10 mouse cellular contexts compared by ENCODE assay signal in the genomic region with DNA sequence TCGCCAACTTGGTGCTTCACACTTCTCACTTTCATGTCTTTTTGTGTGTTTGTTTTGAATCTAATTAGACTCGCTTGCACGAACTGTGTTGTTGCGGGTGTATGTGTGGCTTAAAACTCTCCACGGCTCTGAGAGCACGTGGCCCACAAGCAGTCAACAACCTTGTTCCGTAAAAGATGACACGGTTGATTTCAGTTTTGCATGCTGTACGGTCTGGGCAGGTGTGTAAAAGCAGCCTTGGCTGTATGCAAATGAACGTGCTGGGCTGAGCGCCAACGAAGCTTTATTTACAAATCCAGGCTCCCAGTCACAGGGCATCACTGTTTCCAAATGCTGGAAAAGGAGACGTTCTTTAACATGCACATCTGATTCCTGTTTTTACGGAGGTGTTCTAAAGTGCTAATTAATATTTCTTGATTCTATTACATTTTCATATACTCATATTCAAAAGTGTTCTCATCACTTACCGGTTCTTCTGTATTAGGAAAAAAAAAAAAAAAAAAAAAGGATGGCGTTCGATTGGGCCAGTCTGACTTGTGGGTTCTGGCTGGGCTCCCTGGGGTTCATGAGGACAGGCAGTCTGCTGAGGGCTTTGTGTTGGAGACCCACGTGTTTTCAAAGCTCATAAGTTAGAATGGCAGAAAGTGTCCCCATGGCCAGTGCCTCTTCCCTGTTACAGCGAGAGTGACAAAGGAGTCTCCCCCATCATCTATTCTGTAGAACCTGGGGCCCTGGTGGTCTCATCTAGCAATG. TPM values are rescaled to one million over a fixed set of nuclear protein-coding genes. Genes with fewer than 3 reads are reported as not detected.
DNase-seq lines count a peak whose midpoint lies in the region; ATAC-seq and TF ChIP-seq lines count a peak whose summit lies in the region.
"Had no signal": no experiment of that assay in that cellular context is flagged by ENCODE, and none has a peak within 500 bp of the region (broad histone marks: within the 10 kb centered on the region; RNA-seq: fewer than 3 reads in every experiment).

No protein-coding gene starts in this region.

- no peaks in the 10 kb centered on the region; the same call in 1 of the 2 replicates for H3K27me3 ChIP-seq in heart, embryonic 10.5 days (ENCODE audit: insufficient read depth, poor library complexity, severe bottlenecking)
- H3K27me3 ChIP-seq in CH12.LX (replicated peaks): no peaks in the 10 kb centered on the region
- H3K27me3 ChIP-seq in heart, embryonic 13.5 days (replicated peaks): 0 out of 2 replicates have a peak, but pooled peaks cover 3% of the 10 kb centered on the region
- H3K27me3 ChIP-seq in limb, embryonic 10.5 days (ENCODE audit: low read depth, poor library complexity, severe bottlenecking): no peaks in the 10 kb centered on the region
- H3K27me3 ChIP-seq: limb, embryonic 15.5 days had no signal

- peak overlapping the region; percentile 88 for H3K27ac ChIP-seq in heart, embryonic 10.5 days
- no peak overlapping the region for H3K27ac ChIP-seq in CH12.LX (ENCODE audit: insufficient read depth, low read depth)
- H3K27ac ChIP-seq in heart, embryonic 13.5 days (replicated peaks): peak overlapping the region; percentile 97
- peak overlapping the region; percentile 72; the same call in 1 of the 2 replicates for H3K27ac ChIP-seq in limb, embryonic 10.5 days
- H3K27ac ChIP-seq: limb, embryonic 15.5 days had no signal

- 0 out of 2 replicates have a peak overlapping the region, but pooled peaks have one; percentile 54 for H3K9ac ChIP-seq in CH12.LX (ENCODE audit: insufficient read depth, low read depth)
- H3K9ac ChIP-seq in heart, embryonic 13.5 days: peak overlapping the region; percentile 88
- H3K9ac ChIP-seq: limb, embryonic 15.5 days had no signal

- DNase-seq in heart, embryonic 10.5 days (ENCODE audit: low spot score): no peak
- DNase-seq in heart, adult 8-10 months (ENCODE audit: low spot score): no peak
- DNase-seq in CH12.LX (ENCODE audit: extremely low read depth) (peak; percentile 89), adipocyte (ENCODE audit: low spot score) (no peak)
- no peak for DNase-seq in limb, embryonic 10.5 days (ENCODE audit: low spot score)
- no peak for DNase-seq in ovary, adult 18-20 months (ENCODE audit: low spot score)
- DNase-seq in embryo, embryonic 11 days: no peak

- no peak for TF ChIP-seq CTCF in CH12.LX (conservative IDR thresholded peaks at IDR 0.05 in 1 of 2, IDR thresholded peaks at IDR 0.05 in 1 of 2; ENCODE audit: low read depth in 2 of 2, low read length in 2 of 2)

- 56% methylated on average over 19 of the region's 19 CpGs for whole genome bisulfite sequencing in heart, embryonic 10.5 days
- 42% methylated on average over 19 of the region's 19 CpGs for WGBS in heart, embryonic 13.5 days
- WGBS in limb, embryonic 10.5 days: 82% methylated on average over 19 of the region's 19 CpGs

- no peaks in the 10 kb centered on the region for H3K9me3 ChIP-seq in heart, embryonic 10.5 days
- no peaks in the 10 kb centered on the region for H3K9me3 ChIP-seq in CH12.LX (replicated peaks; ENCODE audit: low read length)
- no peaks in the 10 kb centered on the region for H3K9me3 ChIP-seq in heart, embryonic 13.5 days
- no peaks in the 10 kb centered on the region for H3K9me3 ChIP-seq in limb, embryonic 10.5 days (replicated peaks)
- H3K9me3 ChIP-seq: limb, embryonic 15.5 days had no signal

- peak overlapping the region; percentile 58 for H3K4me3 ChIP-seq in heart, embryonic 10.5 days
- H3K4me3 ChIP-seq in CH12.LX (replicated peaks in 1 of 3; ENCODE audit: low read depth in 2 of 3, low read length in 2 of 3, poor library complexity in 1 of 3): peak overlapping the region in 1 of 3 experiments; percentile 55
- H3K4me3 ChIP-seq in heart, embryonic 13.5 days: peak overlapping the region; percentile 62
- no peak overlapping the region for H3K4me3 ChIP-seq in limb, embryonic 10.5 days
- H3K4me3 ChIP-seq: limb, embryonic 15.5 days had no signal

- H3K4me1 ChIP-seq in heart, embryonic 10.5 days: peaks cover 57% of the 10 kb centered on the region
- H3K4me1 ChIP-seq in CH12.LX (ENCODE audit: control insufficient read depth in 1 of 2, insufficient read depth in 2 of 2): peaks cover 21 to 66% of the 10 kb centered on the region in 2 experiments
- H3K4me1 ChIP-seq in heart, embryonic 13.5 days: peaks cover 60% of the 10 kb centered on the region
- H3K4me1 ChIP-seq in limb, embryonic 10.5 days: peaks cover 15% of the 10 kb centered on the region

- no peak; the same call in 1 of the 2 replicates for TF ChIP-seq POLR2A in CH12.LX (IDR thresholded peaks at IDR 0.05; ENCODE audit: low read depth, low read length)

- H3K4me2 ChIP-seq in CH12.LX (ENCODE audit: insufficient read depth, low read depth, poor library complexity, severe bottlenecking): peak overlapping the region; percentile 90
- peak overlapping the region; percentile 70 for H3K4me2 ChIP-seq in heart, embryonic 13.5 days
- H3K4me2 ChIP-seq: limb, embryonic 15.5 days had no signal

- ATAC-seq in heart, embryonic 13.5 days (ENCODE audit: extremely low read depth, insufficient number of reproducible peaks, low FRiP score, low TSS enrichment): no peak

- H3K79me2 ChIP-seq in CH12.LX (replicated peaks; ENCODE audit: control insufficient read depth, extremely low read depth, insufficient read depth, poor library complexity, severe bottlenecking): no peaks in the 10 kb centered on the region

- no peaks in the 10 kb centered on the region for H3K36me3 ChIP-seq in heart, embryonic 10.5 days
- no peaks in the 10 kb centered on the region for H3K36me3 ChIP-seq in CH12.LX (replicated peaks in 1 of 2; ENCODE audit: control insufficient read depth in 1 of 2, insufficient read depth in 1 of 2, low read length in 1 of 2)
- H3K36me3 ChIP-seq in heart, embryonic 13.5 days: no peaks in the 10 kb centered on the region
- H3K36me3 ChIP-seq in limb, embryonic 10.5 days: no peaks in the 10 kb centered on the region
- H3K36me3 ChIP-seq: limb, embryonic 15.5 days had no signal

- in situ Hi-C loops in CH12.LX (cut with MboI; ENCODE audit: low pct_ligation_motif_present, low pct_unique_long_range_greater_than_20kb, low sequenced_read_pairs): no loop called here

- dilution Hi-C loops in CH12.LX (cut with MboI; ENCODE audit: extremely low pct_ligation_motif_present, extremely low pct_unique_long_range_greater_than_20kb, low sequenced_read_pairs): no loop called here

- TF ChIP-seq RAD21 in CH12.LX (IDR thresholded peaks at IDR 0.05; ENCODE audit: low read depth, low read length): no peak

- peak; percentile 80 for TF ChIP-seq EP300 in CH12.LX (IDR thresholded peaks at IDR 0.05; ENCODE audit: low read length)

TF ChIP-seq in CH12.LX, 34 proteins besides CTCF, POLR2A, EP300 and RAD21 (continues in another document):
- TF ChIP-seq BHLHE40 (IDR thresholded peaks at IDR 0.05; ENCODE audit: low read depth, low read length) (peak; percentile 98), TBP (conservative IDR thresholded peaks at IDR 0.05; ENCODE audit: low read depth, low read length) (no peak), UBTF (IDR thresholded peaks at IDR 0.05; ENCODE audit: low read depth, low read length) (no peak), NRF1 (IDR thresholded peaks at IDR 0.05; ENCODE audit: low read depth, low read length) (no peak), MYC (IDR thresholded peaks at IDR 0.05; ENCODE audit: low read depth, low read length) (peak; percentile 98), CHD1 (IDR thresholded peaks at IDR 0.05; ENCODE audit: low read depth, low read length) (no peak), SMC3 (IDR thresholded peaks at IDR 0.05; ENCODE audit: low read depth, low read length) (no peak), MEF2A (IDR thresholded peaks at IDR 0.05; ENCODE audit: borderline replicate concordance, low read depth, low read length) (peak; percentile 72; the same call in 1 of the 2 replicates), JUND (conservative IDR thresholded peaks at IDR 0.05; ENCODE audit: low read depth, low read length) (no peak), MXI1 (IDR thresholded peaks at IDR 0.05; ENCODE audit: low read depth, low read length) (peak; percentile 96), RCOR1 (conservative IDR thresholded peaks at IDR 0.05; ENCODE audit: low read depth, low read length) (no peak), USF2 (conservative IDR thresholded peaks at IDR 0.05; ENCODE audit: low read depth, low read length) (peak; percentile 61), ZC3H11A (IDR thresholded peaks at IDR 0.05; ENCODE audit: low read depth, low read length) (no peak), GABPA (IDR thresholded peaks at IDR 0.05; ENCODE audit: insufficient replicate concordance, low read depth, low read length) (no peak), ELF1 (IDR thresholded peaks at IDR 0.05; ENCODE audit: low read depth, low read length) (peak; percentile 45; the same call in 1 of the 2 replicates), ETS1 (conservative IDR thresholded peaks at IDR 0.05; ENCODE audit: low read depth, low read length) (peak; percentile 78), E2F4 (IDR thresholded peaks at IDR 0.05; ENCODE audit: insufficient replicate concordance, low read depth, low read length) (0 out of 2 replicates have a peak, but pooled peaks have one; percentile 42), MAFK (IDR thresholded peaks at IDR 0.05; ENCODE audit: insufficient replicate concordance, low read length) (peak; percentile 70), KAT2A (IDR thresholded peaks at IDR 0.05; ENCODE audit: insufficient replicate concordance, low read length) (no peak), PAX5 (IDR thresholded peaks at IDR 0.05; ENCODE audit: low read length) (no peak), POLR2AphosphoS2 (IDR thresholded peaks at IDR 0.05; ENCODE audit: low read depth, low read length) (no peak), ZKSCAN1 (IDR thresholded peaks at IDR 0.05; ENCODE audit: borderline replicate concordance, low read depth, low read length) (no peak), IRF4 (IDR thresholded peaks at IDR 0.05; ENCODE audit: low read depth, low read length) (peak; percentile 58; the same call in 1 of the 2 replicates), NELFE (IDR thresholded peaks at IDR 0.05; ENCODE audit: low read depth, low read length) (no peak), USF1 (IDR thresholded peaks at IDR 0.05; ENCODE audit: low read depth, low read length) (peak; percentile 69), MAX (IDR thresholded peaks at IDR 0.05; ENCODE audit: low read length) (peak; percentile 99), CHD2 (IDR thresholded peaks at IDR 0.05; ENCODE audit: low read length) (no peak), ZMIZ1 (IDR thresholded peaks at IDR 0.05; ENCODE audit: low read depth, low read length) (no peak)

RNA-seq across cellular contexts. Expression of a gene that starts 0.9 kb away (rescaled TPM):
- polyA plus RNA-seq in heart, embryonic 10.5 days (2016; fragmentation: Nextera tagmentation; extraction: Ambion mirVana): 7.2 and 16.6 TPM in 2 replicates
- 100 to 1,000 TPM; 124 to 148 (median 138) TPM for total RNA-seq in heart, adult 8-10 months (2022)
- 0.04 TPM in 2 replicates for total RNA-seq in CH12.LX (2012; rRNA removed)
- total RNA-seq in CH12.LX (2014; rRNA removed): 0.04 and 0.05 TPM in 2 replicates
- 0.55 and 0.67 TPM in 2 replicates for polyA plus RNA-seq in CH12.LX (2012; ENCODE audit: insufficient read length, low read depth)
- polyA plus RNA-seq in heart, embryonic 13.5 days (2015; fragmentation: Nextera tagmentation; extraction: Ambion mirVana): 8.5 and 10.6 TPM in 2 replicates
- polyA plus RNA-seq in limb, embryonic 10.5 days (2016; fragmentation: Nextera tagmentation; extraction: Ambion mirVana): 0.16 and 0.20 TPM in 2 replicates
- total RNA-seq: MEL had no signal
